Mouse (Mus musculus): ENCODE results near the gene Ppm1e. TPM values are rescaled to one million over a fixed set of nuclear protein-coding genes. Genes with fewer than 3 reads are reported as not detected.

The Ppm1e gene
- total and polyA plus RNA-seq, 3 experiments = 0.64 to 0.86 (median 0.74) TPM

- H3K4me3 ChIP-seq (replicated peaks in 1 of 3; ENCODE audit: low read depth in 2 of 3, low read length in 2 of 3, poor library complexity in 1 of 3) = no peak overlapping the region
- H3K4me1 ChIP-seq (ENCODE audit: control insufficient read depth in 1 of 2, insufficient read depth in 2 of 2) = no peaks in the 10 kb centered on the region; a peak in 1 of 4 replicates
- no peak overlapping the region for H3K27ac ChIP-seq (ENCODE audit: insufficient read depth, low read depth)
- dilution Hi-C loops (cut with MboI; ENCODE audit: extremely low pct_ligation_motif_present, extremely low pct_unique_long_range_greater_than_20kb, low sequenced_read_pairs) (no loop called here), in situ Hi-C loops (cut with MboI; ENCODE audit: low pct_ligation_motif_present, low pct_unique_long_range_greater_than_20kb, low sequenced_read_pairs) (no loop called here)
- no peak for DNase-seq (ENCODE audit: extremely low read depth)
- no peaks in the 10 kb centered on the region for H3K27me3 ChIP-seq (replicated peaks)
- no peak overlapping the region for H3K9ac ChIP-seq (ENCODE audit: insufficient read depth, low read depth)
- H3K36me3 ChIP-seq (replicated peaks in 1 of 2; ENCODE audit: control insufficient read depth in 1 of 2, insufficient read depth in 1 of 2, low read length in 1 of 2) = no peaks in the 10 kb centered on the region
- no peak overlapping the region for H3K4me2 ChIP-seq (ENCODE audit: insufficient read depth, low read depth, poor library complexity, severe bottlenecking)
- TF ChIP-seq ZNF384 (IDR thresholded peaks at IDR 0.05; ENCODE audit: low read depth, low read length) (no peak), JUND (conservative IDR thresholded peaks at IDR 0.05; ENCODE audit: low read depth, low read length) (no peak), USF2 (conservative IDR thresholded peaks at IDR 0.05; ENCODE audit: low read depth, low read length) (no peak), CTCF (conservative IDR thresholded peaks at IDR 0.05 in 1 of 2, IDR thresholded peaks at IDR 0.05 in 1 of 2; ENCODE audit: low read depth in 2 of 2, low read length in 2 of 2) (no peak)
- no peaks in the 10 kb centered on the region for H3K9me3 ChIP-seq (replicated peaks; ENCODE audit: low read length)
- H3K79me2 ChIP-seq (replicated peaks; ENCODE audit: control insufficient read depth, extremely low read depth, insufficient read depth, poor library complexity, severe bottlenecking) = no peaks in the 10 kb centered on the region
Measured at GRCm38 (mm10) chr11:87289313-87289712, 69.5 kb downstream of the Ppm1e start.

GRCm38 (mm10) chr11:87286194-87286593 lies 72.6 kb downstream of the Ppm1e start:
- Histone ChIP-seq H3K79me2 (replicated peaks; ENCODE audit: control insufficient read depth, extremely low read depth, insufficient read depth, poor library complexity, severe bottlenecking) (no peaks in the 10 kb centered on the region), H3K9me3 (replicated peaks; ENCODE audit: low read length) (no peaks in the 10 kb centered on the region), H3K4me2 (ENCODE audit: insufficient read depth, low read depth, poor library complexity, severe bottlenecking) (no peak overlapping the region), H3K4me3 (replicated peaks in 1 of 3; ENCODE audit: low read depth in 2 of 3, low read length in 2 of 3, poor library complexity in 1 of 3) (no peak overlapping the region), H3K27ac (ENCODE audit: insufficient read depth, low read depth) (no peak overlapping the region), H3K27me3 (replicated peaks) (no peaks in the 10 kb centered on the region), H3K4me1 (ENCODE audit: control insufficient read depth in 1 of 2, insufficient read depth in 2 of 2) (no peaks in the 10 kb centered on the region), H3K9ac (ENCODE audit: insufficient read depth, low read depth) (no peak overlapping the region), H3K36me3 (replicated peaks in 1 of 2; ENCODE audit: control insufficient read depth in 1 of 2, insufficient read depth in 1 of 2, low read length in 1 of 2) (no peaks in the 10 kb centered on the region)
- no peak for DNase-seq (ENCODE audit: extremely low read depth)
- TF ChIP-seq TBP (conservative IDR thresholded peaks at IDR 0.05; ENCODE audit: low read depth, low read length) (no peak), HCFC1 (IDR thresholded peaks at IDR 0.05; ENCODE audit: low read depth, low read length) (no peak), POLR2A (IDR thresholded peaks at IDR 0.05; ENCODE audit: low read depth, low read length) (no peak), IRF4 (IDR thresholded peaks at IDR 0.05; ENCODE audit: low read depth, low read length) (no peak), MYC (IDR thresholded peaks at IDR 0.05; ENCODE audit: low read depth, low read length) (no peak), MAFK (IDR thresholded peaks at IDR 0.05; ENCODE audit: insufficient replicate concordance, low read length) (no peak), SMC3 (IDR thresholded peaks at IDR 0.05; ENCODE audit: low read depth, low read length) (no peak), CTCF (conservative IDR thresholded peaks at IDR 0.05 in 1 of 2, IDR thresholded peaks at IDR 0.05 in 1 of 2; ENCODE audit: low read depth in 2 of 2, low read length in 2 of 2) (no peak), BHLHE40 (IDR thresholded peaks at IDR 0.05; ENCODE audit: low read depth, low read length) (no peak), POLR2AphosphoS2 (IDR thresholded peaks at IDR 0.05; ENCODE audit: low read depth, low read length) (no peak)
- dilution Hi-C loops (cut with MboI; ENCODE audit: extremely low pct_ligation_motif_present, extremely low pct_unique_long_range_greater_than_20kb, low sequenced_read_pairs) = no loop called here
- in situ Hi-C loops (cut with MboI; ENCODE audit: low pct_ligation_motif_present, low pct_unique_long_range_greater_than_20kb, low sequenced_read_pairs) = no loop called here

GRCm38 (mm10) chr11:87281907-87282475 lies 76.8 kb downstream of the Ppm1e start:
- H3K4me3 ChIP-seq (replicated peaks in 1 of 3; ENCODE audit: low read depth in 2 of 3, low read length in 2 of 3, poor library complexity in 1 of 3) = no peak overlapping the region
- peaks cover 3 to 18% of the 10 kb centered on the region in 2 experiments; a peak in 2 of 4 replicates for H3K4me1 ChIP-seq (ENCODE audit: control insufficient read depth in 1 of 2, insufficient read depth in 2 of 2)
- no peak overlapping the region for H3K27ac ChIP-seq (ENCODE audit: insufficient read depth, low read depth)
- no peak overlapping the region for H3K4me2 ChIP-seq (ENCODE audit: insufficient read depth, low read depth, poor library complexity, severe bottlenecking)
- TF ChIP-seq TCF12 (IDR thresholded peaks at IDR 0.05; ENCODE audit: low read depth, low read length) (no peak), JUND (conservative IDR thresholded peaks at IDR 0.05; ENCODE audit: low read depth, low read length) (no peak), NRF1 (IDR thresholded peaks at IDR 0.05; ENCODE audit: low read depth, low read length) (no peak), RAD21 (IDR thresholded peaks at IDR 0.05; ENCODE audit: low read depth, low read length) (no peak), EP300 (IDR thresholded peaks at IDR 0.05; ENCODE audit: low read length) (no peak), JUN (IDR thresholded peaks at IDR 0.05; ENCODE audit: insufficient read depth, low read depth, low read length) (no peak), ZMIZ1 (IDR thresholded peaks at IDR 0.05; ENCODE audit: low read depth, low read length) (no peak), NELFE (IDR thresholded peaks at IDR 0.05; ENCODE audit: low read depth, low read length) (no peak), GABPA (IDR thresholded peaks at IDR 0.05; ENCODE audit: insufficient replicate concordance, low read depth, low read length) (no peak), E2F4 (IDR thresholded peaks at IDR 0.05; ENCODE audit: insufficient replicate concordance, low read depth, low read length) (no peak), KAT2A (IDR thresholded peaks at IDR 0.05; ENCODE audit: insufficient replicate concordance, low read length) (no peak), HCFC1 (IDR thresholded peaks at IDR 0.05; ENCODE audit: low read depth, low read length) (no peak), ZNF384 (IDR thresholded peaks at IDR 0.05; ENCODE audit: low read depth, low read length) (no peak), MYC (IDR thresholded peaks at IDR 0.05; ENCODE audit: low read depth, low read length) (no peak), ELF1 (IDR thresholded peaks at IDR 0.05; ENCODE audit: low read depth, low read length) (no peak), MEF2A (IDR thresholded peaks at IDR 0.05; ENCODE audit: borderline replicate concordance, low read depth, low read length) (no peak), CTCF (conservative IDR thresholded peaks at IDR 0.05 in 1 of 2, IDR thresholded peaks at IDR 0.05 in 1 of 2; ENCODE audit: low read depth in 2 of 2, low read length in 2 of 2) (no peak)
- H3K79me2 ChIP-seq (replicated peaks; ENCODE audit: control insufficient read depth, extremely low read depth, insufficient read depth, poor library complexity, severe bottlenecking) = no peaks in the 10 kb centered on the region
- no peaks in the 10 kb centered on the region for H3K36me3 ChIP-seq (replicated peaks in 1 of 2; ENCODE audit: control insufficient read depth in 1 of 2, insufficient read depth in 1 of 2, low read length in 1 of 2)
- in situ Hi-C loops (cut with MboI; ENCODE audit: low pct_ligation_motif_present, low pct_unique_long_range_greater_than_20kb, low sequenced_read_pairs) = no loop called here
- no peak for DNase-seq (ENCODE audit: extremely low read depth)
- dilution Hi-C loops (cut with MboI; ENCODE audit: extremely low pct_ligation_motif_present, extremely low pct_unique_long_range_greater_than_20kb, low sequenced_read_pairs) = no loop called here
- no peaks in the 10 kb centered on the region for H3K9me3 ChIP-seq (replicated peaks; ENCODE audit: low read length)
- no peaks in the 10 kb centered on the region for H3K27me3 ChIP-seq (replicated peaks)
- H3K9ac ChIP-seq (ENCODE audit: insufficient read depth, low read depth) = no peak overlapping the region
